Mouse (Mus musculus) bone marrow, adult 2 months (tissue): ENCODE measurements at regions not wholly inside any gene's neighbourhood (a gene's known extent, or its start where the extent isn't known, plus 50 kb on each side); places are given as distances from the start of the nearest gene placed in this dataset.

Experiments used
- CTCF ChIP-seq: fragments of 200-500 bp; IDR thresholded peaks from 2 replicates; pipeline ENCODE4 v1.5.1; 2011; ENCODE audit warnings: low read length, control low read depth; ENCODE audit not compliant: control insufficient read depth, insufficient read depth
- POLR2A ChIP-seq: fragments of 200-500 bp; IDR thresholded peaks from 2 replicates; pipeline ENCODE4 v1.6.1; 2011; ENCODE audit warnings: low read depth, mild to moderate bottlenecking, control low read depth, low read length, borderline replicate concordance; ENCODE audit not compliant: control insufficient read depth

- TF ChIP-seq CTCF = no peak
- TF ChIP-seq POLR2A = no peak
Measured at GRCm38 (mm10) chr11:56165759-56166158, 124.9 kb upstream of the Nmur2 start.
